ENCODE assay signal across 9 mouse cellular contexts in the genomic region with DNA sequence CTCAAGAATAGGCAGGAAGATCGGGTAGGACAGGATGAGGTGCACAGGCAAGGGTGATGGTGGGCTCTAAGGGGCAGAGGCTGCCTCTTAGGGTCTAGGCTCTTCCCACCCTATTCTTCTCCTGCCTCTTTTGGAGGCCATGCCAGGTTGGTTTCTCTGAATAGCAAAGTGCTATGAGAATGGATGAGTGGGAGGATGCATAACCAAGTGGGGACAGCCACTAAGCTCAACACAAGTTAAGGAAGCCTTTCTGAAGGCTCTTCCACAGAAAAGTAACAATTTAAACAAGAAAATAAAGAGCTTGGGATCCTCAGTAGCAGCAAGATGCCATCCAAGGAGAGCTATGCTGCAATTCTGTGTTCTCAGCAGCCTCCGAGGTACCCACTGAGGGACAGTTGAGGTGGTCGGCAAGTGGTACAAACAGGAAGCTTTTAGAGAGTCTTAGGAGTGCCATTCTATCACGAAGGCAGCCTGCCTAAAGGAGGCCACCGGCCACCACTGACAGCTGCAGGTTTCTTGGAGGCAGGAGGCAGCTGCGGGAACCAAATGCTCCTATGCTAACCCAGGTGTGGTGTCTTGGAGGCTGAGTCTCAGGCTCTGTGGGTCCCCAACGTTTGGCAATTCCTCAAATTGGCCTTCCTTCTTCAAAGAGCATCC. TPM values are rescaled to one million over a fixed set of nuclear protein-coding genes. Genes with fewer than 3 reads are reported as not detected.
DNase-seq lines count a peak whose midpoint lies in the region; ATAC-seq and TF ChIP-seq lines count a peak whose summit lies in the region.
"Had no signal": no experiment of that assay in that cellular context is flagged by ENCODE, and none has a peak within 500 bp of the region (broad histone marks: within the 10 kb centered on the region; RNA-seq: fewer than 3 reads in every experiment).

No protein-coding gene starts in this region.

- WGBS in kidney, embryonic 15.5 days, result 38% methylated on average over 7 of the region's 7 CpGs
- WGBS in embryonic facial prominence, embryonic 14.5 days, result 26% methylated on average over 6 of the region's 7 CpGs
- 42% methylated on average over 7 of the region's 7 CpGs for WGBS in limb, embryonic 10.5 days
- 38% methylated on average over 7 of the region's 7 CpGs for WGBS in neural tube, embryonic 13.5 days
- 50% methylated on average over 7 of the region's 7 CpGs for WGBS in kidney, adult 2 months

- peaks cover 30% of the 10 kb centered on the region for H3K4me1 ChIP-seq in kidney, embryonic 15.5 days
- peaks cover 20% of the 10 kb centered on the region for H3K4me1 ChIP-seq in embryonic facial prominence, embryonic 14.5 days (ENCODE audit: control insufficient read depth, insufficient read depth, low read length)
- peaks cover 41% of the 10 kb centered on the region for H3K4me1 ChIP-seq in limb, embryonic 10.5 days
- H3K4me1 ChIP-seq in neural tube, embryonic 13.5 days (replicated peaks), result peaks cover 63% of the 10 kb centered on the region
- H3K4me1 ChIP-seq in kidney, adult 2 months (ENCODE audit: control insufficient read depth, insufficient read depth, low read length), result no peaks in the 10 kb centered on the region; the same call in 1 of the 2 replicates

- peaks cover 10% of the 10 kb centered on the region; the same call in 1 of the 2 replicates for H3K27me3 ChIP-seq in kidney, embryonic 15.5 days
- H3K27me3 ChIP-seq in embryonic facial prominence, embryonic 14.5 days (replicated peaks; ENCODE audit: control insufficient read depth, insufficient read depth, low read length), result no peaks in the 10 kb centered on the region
- peaks cover 5% of the 10 kb centered on the region; the same call in 1 of the 2 replicates for H3K27me3 ChIP-seq in limb, embryonic 10.5 days (ENCODE audit: low read depth, poor library complexity, severe bottlenecking)
- no peaks in the 10 kb centered on the region for H3K27me3 ChIP-seq in neural tube, embryonic 13.5 days
- H3K27me3 ChIP-seq in kidney, adult 2 months (replicated peaks; ENCODE audit: control insufficient read depth, insufficient read depth, low read length), result no peaks in the 10 kb centered on the region

- no peak for TF ChIP-seq POLR2A in kidney, adult 2 months (IDR thresholded peaks at IDR 0.05; ENCODE audit: low read depth, low read length)

- H3K9ac ChIP-seq in kidney, embryonic 15.5 days, result no peak overlapping the region
- no peak overlapping the region for H3K9ac ChIP-seq in embryonic facial prominence, embryonic 14.5 days (ENCODE audit: low read depth, low read length)
- no peak overlapping the region for H3K9ac ChIP-seq in neural tube, embryonic 13.5 days

- peak overlapping the region; percentile 48; the same call in 1 of the 2 replicates for H3K4me2 ChIP-seq in kidney, embryonic 15.5 days
- H3K4me2 ChIP-seq in embryonic facial prominence, embryonic 14.5 days (ENCODE audit: low read depth, low read length), result peak overlapping the region; percentile 34; the same call in 1 of the 2 replicates
- peak overlapping the region; percentile 46 for H3K4me2 ChIP-seq in neural tube, embryonic 13.5 days

- no peak for ATAC-seq in kidney, embryonic 15.5 days (replicated peaks; ENCODE audit: low FRiP score)
- ATAC-seq in embryonic facial prominence, embryonic 14.5 days (ENCODE audit: low read depth), result no peak
- ATAC-seq in neural tube, embryonic 13.5 days (ENCODE audit: low read depth), result no peak
- ATAC-seq in granulocyte monocyte progenitor cell, adult 5-6 weeks (replicated peaks; ENCODE audit: poor library complexity, severe bottlenecking), result no peak

- H3K4me3 ChIP-seq in kidney, embryonic 15.5 days (replicated peaks), result peak overlapping the region; percentile 28; the same call in 1 of the 2 replicates
- H3K4me3 ChIP-seq in embryonic facial prominence, embryonic 14.5 days (ENCODE audit: low read depth, low read length), result no peak overlapping the region
- peak overlapping the region; percentile 45 for H3K4me3 ChIP-seq in limb, embryonic 10.5 days
- peak overlapping the region; percentile 27; the same call in 1 of the 2 replicates for H3K4me3 ChIP-seq in neural tube, embryonic 13.5 days
- no peak overlapping the region for H3K4me3 ChIP-seq in kidney, adult 2 months (ENCODE audit: insufficient read depth, low read depth, low read length)

- peak overlapping the region; percentile 56 for H3K27ac ChIP-seq in kidney, embryonic 15.5 days
- H3K27ac ChIP-seq in embryonic facial prominence, embryonic 14.5 days (replicated peaks; ENCODE audit: low read depth, low read length), result peak overlapping the region; percentile 31; the same call in 1 of the 2 replicates
- peak overlapping the region; percentile 68; the same call in 1 of the 2 replicates for H3K27ac ChIP-seq in limb, embryonic 10.5 days
- H3K27ac ChIP-seq in neural tube, embryonic 13.5 days (replicated peaks), result peak overlapping the region; percentile 79
- H3K27ac ChIP-seq in kidney, adult 2 months (ENCODE audit: insufficient read depth, low read depth, low read length), result no peak overlapping the region

- H3K36me3 ChIP-seq in kidney, embryonic 15.5 days, result no peaks in the 10 kb centered on the region
- no peaks in the 10 kb centered on the region for H3K36me3 ChIP-seq in embryonic facial prominence, embryonic 14.5 days (ENCODE audit: control insufficient read depth, insufficient read depth, low read length)
- H3K36me3 ChIP-seq in limb, embryonic 10.5 days, result no peaks in the 10 kb centered on the region
- H3K36me3 ChIP-seq in neural tube, embryonic 13.5 days, result no peaks in the 10 kb centered on the region
- H3K36me3 ChIP-seq in kidney, adult 2 months (ENCODE audit: control insufficient read depth, insufficient read depth, low read length), result no peaks in the 10 kb centered on the region

- no peak for TF ChIP-seq CTCF in kidney, adult 2 months (conservative IDR thresholded peaks at IDR 0.05; ENCODE audit: insufficient read depth, insufficient read length, low read depth, low read length)

- H3K9me3 ChIP-seq in kidney, embryonic 15.5 days (replicated peaks), result no peaks in the 10 kb centered on the region
- no peaks in the 10 kb centered on the region for H3K9me3 ChIP-seq in embryonic facial prominence, embryonic 14.5 days (ENCODE audit: control insufficient read depth, low read length)
- H3K9me3 ChIP-seq in limb, embryonic 10.5 days (replicated peaks), result no peaks in the 10 kb centered on the region
- no peaks in the 10 kb centered on the region for H3K9me3 ChIP-seq in neural tube, embryonic 13.5 days

- no peak for DNase-seq in kidney, postnatal 14 days
- DNase-seq in embryonic facial prominence, embryonic 14.5 days (ENCODE audit: low spot score), result no peak
- no peak for DNase-seq in limb, embryonic 10.5 days (ENCODE audit: low spot score)
- no peak for DNase-seq in right cerebral cortex, postnatal 14 days
- DNase-seq in kidney, adult 2 months, result no peak
- DNase-seq: gastrocnemius, postnatal 10 days had no signal

RNA-seq across cellular contexts. Expression of a gene that starts 3.4 kb away (rescaled TPM):
- 13.2 and 14.3 TPM in 2 replicates for polyA plus RNA-seq in kidney, embryonic 15.5 days (2015; fragmentation: Nextera tagmentation; extraction: Ambion mirVana)
- polyA plus RNA-seq in embryonic facial prominence, embryonic 14.5 days (2014; fragmentation: Nextera tagmentation; extraction: Ambion mirVana), result 15.4 and 15.7 TPM in 2 replicates
- 10.0 and 12.8 TPM in 2 replicates for polyA plus RNA-seq in limb, embryonic 10.5 days (2016; fragmentation: Nextera tagmentation; extraction: Ambion mirVana)
- 30.6 TPM in 2 replicates for polyA plus RNA-seq in neural tube, embryonic 13.5 days (2015; fragmentation: Nextera tagmentation; extraction: Ambion mirVana)
- total RNA-seq in granulocyte monocyte progenitor cell, adult 5-6 weeks (2014; fragmentation: Nextera tagmentation), result 0.32 and 2.5 TPM in 2 replicates
- 0.43 and 1.5 TPM in 2 replicates for total RNA-seq in granulocyte monocyte progenitor cell, adult 5-6 weeks (2017)
- 43.5 and 46.7 TPM in 2 replicates for polyA plus RNA-seq in kidney, adult 2 months (2012; rRNA removed)

RNA-seq across cellular contexts. Expression of a gene that starts 36.4 kb away (rescaled TPM):
- polyA plus RNA-seq in kidney, embryonic 15.5 days (2015; fragmentation: Nextera tagmentation; extraction: Ambion mirVana), result 22.8 and 24.2 TPM in 2 replicates
- polyA plus RNA-seq in embryonic facial prominence, embryonic 14.5 days (2014; fragmentation: Nextera tagmentation; extraction: Ambion mirVana), result 13.1 and 16.2 TPM in 2 replicates
- 7.2 and 10.7 TPM in 2 replicates for polyA plus RNA-seq in limb, embryonic 10.5 days (2016; fragmentation: Nextera tagmentation; extraction: Ambion mirVana)
- polyA plus RNA-seq in neural tube, embryonic 13.5 days (2015; fragmentation: Nextera tagmentation; extraction: Ambion mirVana), result 12.5 and 14.2 TPM in 2 replicates
- total RNA-seq in granulocyte monocyte progenitor cell, adult 5-6 weeks (2014; fragmentation: Nextera tagmentation), result 209 and 244 TPM in 2 replicates
- total RNA-seq in granulocyte monocyte progenitor cell, adult 5-6 weeks (2017), result 201 and 270 TPM in 2 replicates
- polyA plus RNA-seq in kidney, adult 2 months (2012; rRNA removed), result 16.7 and 18.5 TPM in 2 replicates

RNA-seq across cellular contexts. Expression of a gene that starts 59.2 kb away (rescaled TPM):
- 38.9 and 56.4 TPM in 2 replicates for polyA plus RNA-seq in kidney, embryonic 15.5 days (2015; fragmentation: Nextera tagmentation; extraction: Ambion mirVana)
- 202 and 230 TPM in 2 replicates for polyA plus RNA-seq in embryonic facial prominence, embryonic 14.5 days (2014; fragmentation: Nextera tagmentation; extraction: Ambion mirVana)
- 61.9 and 101 TPM in 2 replicates for polyA plus RNA-seq in limb, embryonic 10.5 days (2016; fragmentation: Nextera tagmentation; extraction: Ambion mirVana)
- 34.4 and 37.7 TPM in 2 replicates for polyA plus RNA-seq in neural tube, embryonic 13.5 days (2015; fragmentation: Nextera tagmentation; extraction: Ambion mirVana)
- total RNA-seq in granulocyte monocyte progenitor cell, adult 5-6 weeks (2014; fragmentation: Nextera tagmentation), result not detected in 2 replicates
- total RNA-seq in granulocyte monocyte progenitor cell, adult 5-6 weeks (2017), result not detected in 2 replicates
- 12.6 and 18.0 TPM in 2 replicates for polyA plus RNA-seq in kidney, adult 2 months (2012; rRNA removed)

Comparison
In these comparisons a context has a peak if more than half of its experiments do, and no peak if none do; other contexts are left out.
1. H3K4me3 ChIP-seq: peak in kidney, embryonic 15.5 days (single experiment), limb, embryonic 10.5 days (single experiment) and neural tube, embryonic 13.5 days (single experiment); none in embryonic facial prominence, embryonic 14.5 days (single experiment) and kidney, adult 2 months (single experiment).
2. Peak in every context shown above with its lines, with median percentiles within 50 percentile points of each other: H3K4me2 ChIP-seq.